ENCODE assay signal across 14 mouse cellular contexts in genomic region chr8:85557601-85557986, GRCm38 (mm10). TPM values are rescaled to one million over a fixed set of nuclear protein-coding genes. Genes with fewer than 3 reads are reported as not detected.
DNase-seq lines count a peak whose midpoint lies in the region; ATAC-seq and TF ChIP-seq lines count a peak whose summit lies in the region.
"Had no signal": no experiment of that assay in that cellular context is flagged by ENCODE, and none has a peak within 500 bp of the region (broad histone marks: within the 10 kb centered on the region; RNA-seq: fewer than 3 reads in every experiment).

No protein-coding gene starts in this region.

- no peak for TF ChIP-seq EP300 in heart, adult 2 months (IDR thresholded peaks at IDR 0.05; ENCODE audit: insufficient read depth, low read depth, low read length)

- H3K27ac ChIP-seq in heart, adult 2 months = peak overlapping the region; percentile 96
- H3K27ac ChIP-seq in forebrain, embryonic 13.5 days = no peak overlapping the region
- H3K27ac ChIP-seq: heart, embryonic 15.5 days; lung, embryonic 15.5 days had no signal

- DNase-seq in heart, adult 2 months = peak in 1 of 2 experiments; percentile 16
- no peak for DNase-seq in heart, postnatal 14 days
- DNase-seq in 3T3-L1 (ENCODE audit: low read depth, low spot score) (peak; percentile 86), MN1 (ENCODE audit: low spot score) (peak; percentile 25)
- DNase-seq in right cerebral cortex, postnatal 36 days (ENCODE audit: low spot score in 2 of 2) = no peak
- DNase-seq in kidney, adult 11 months = no peak
- DNase-seq: forebrain, postnatal 0 days; kidney, adult 8-10 months; left cerebral cortex, postnatal 4 days had no signal

- TF ChIP-seq POLR2A in heart, adult 2 months (IDR thresholded peaks at IDR 0.05; ENCODE audit: insufficient read depth, low read depth, low read length) = no peak

- no peak overlapping the region for H3K4me2 ChIP-seq in forebrain, embryonic 13.5 days
- H3K4me2 ChIP-seq: heart, embryonic 15.5 days; lung, embryonic 15.5 days had no signal

- H3K9me3 ChIP-seq in forebrain, embryonic 13.5 days (replicated peaks) = no peaks in the 10 kb centered on the region
- H3K9me3 ChIP-seq: heart, embryonic 15.5 days; lung, embryonic 15.5 days had no signal

- TF ChIP-seq CTCF in heart, adult 2 months (IDR thresholded peaks at IDR 0.05) = no peak

- WGBS in heart, adult 2 months = 11% methylated on average over 3 of the region's 3 CpGs
- WGBS in forebrain, embryonic 13.5 days = 83% methylated on average over 3 of the region's 3 CpGs

- H3K9ac ChIP-seq in heart, adult 2 months (ENCODE audit: low read depth, low read length) = no peak overlapping the region
- no peak overlapping the region for H3K9ac ChIP-seq in forebrain, embryonic 13.5 days
- H3K9ac ChIP-seq: forebrain, postnatal 0 days; heart, embryonic 15.5 days; lung, embryonic 15.5 days had no signal

- H3K27me3 ChIP-seq in heart, adult 2 months (ENCODE audit: control insufficient read depth, insufficient read depth, low read length) = no peaks in the 10 kb centered on the region
- no peaks in the 10 kb centered on the region for H3K27me3 ChIP-seq in forebrain, embryonic 13.5 days
- H3K27me3 ChIP-seq: heart, embryonic 15.5 days; lung, embryonic 15.5 days had no signal

- intact Hi-C loops in heart, adult 2 months (cut with DNase I) = loop anchor here (5.0 to 10.0 kb wide), 2 partner anchors 35 to 483 kb away; partner anchors contain the start of gene Dhps
- intact Hi-C loops in heart, postnatal 14 days (cut with DNase I) = no loop called here

- ATAC-seq in erythroid progenitor cell, adult 5-6 weeks (replicated peaks; ENCODE audit: low FRiP score, poor library complexity, severe bottlenecking) = peak; percentile 36; the same call in 1 of the 2 replicates
- ATAC-seq in forebrain, embryonic 13.5 days = no peak
- ATAC-seq: activated CD4-positive, CD25-positive, alpha-beta regulatory T cell, adult 4 months; forebrain, postnatal 0 days had no signal

- peaks cover 6% of the 10 kb centered on the region for H3K4me1 ChIP-seq in heart, adult 2 months (ENCODE audit: control insufficient read depth, insufficient read depth, low read length)
- peaks cover 15% of the 10 kb centered on the region for H3K4me1 ChIP-seq in forebrain, embryonic 13.5 days
- H3K4me1 ChIP-seq: lung, embryonic 15.5 days had no signal

- no peak overlapping the region for H3K4me3 ChIP-seq in heart, adult 2 months
- H3K4me3 ChIP-seq in forebrain, embryonic 13.5 days = no peak overlapping the region
- H3K4me3 ChIP-seq: heart, embryonic 15.5 days; lung, embryonic 15.5 days had no signal

- peaks cover 26% of the 10 kb centered on the region for H3K36me3 ChIP-seq in heart, adult 2 months (ENCODE audit: control insufficient read depth, insufficient read depth, low read length)
- 0 out of 2 replicates have a peak, but pooled peaks cover 2% of the 10 kb centered on the region for H3K36me3 ChIP-seq in forebrain, embryonic 13.5 days (ENCODE audit: poor library complexity, severe bottlenecking)

- no peaks in the 10 kb centered on the region for H3K79me2 ChIP-seq in heart, adult 2 months (replicated peaks; ENCODE audit: control insufficient read depth, insufficient read depth, low read length)

RNA-seq across cellular contexts. Expression of gene Dnaja2, which starts 2.5 kb away (rescaled TPM):
- 100 to 1,000 TPM; 250 to 278 TPM for total RNA-seq in heart, adult 2 months (2021)
- polyA plus RNA-seq in heart, adult 2 months (2012; rRNA removed) = 30.2 and 51.2 TPM in 2 replicates
- 100 to 1,000 TPM; 229 to 234 TPM for total RNA-seq in heart, postnatal 14 days (2021)
- 41.1 and 62.0 TPM in 2 replicates for total RNA-seq in erythroid progenitor cell, adult 5-6 weeks (2015; ENCODE audit: low replicate concordance)
- total RNA-seq in erythroid progenitor cell, adult 5-6 weeks (2017; ENCODE audit: low replicate concordance) = 37.1 and 44.1 TPM in 2 replicates
- 167 and 177 TPM in 2 replicates for polyA plus RNA-seq in forebrain, embryonic 13.5 days (2015; fragmentation: Nextera tagmentation; extraction: Ambion mirVana)

Comparison
In these comparisons a context has a peak if more than half of its experiments do, and no peak if none do; other contexts are left out.
1. DNase-seq: peak in 3T3-L1 (single experiment) and MN1 (single experiment); none in heart, postnatal 14 days (0 of 2), right cerebral cortex, postnatal 36 days (0 of 2) and kidney, adult 11 months (single experiment).